Mouse (Mus musculus) forebrain, embryonic 16.5 days (tissue): ENCODE measurements around the gene 4930583I09Rik. TPM values are rescaled to one million over a fixed set of nuclear protein-coding genes. Genes with fewer than 3 reads are reported as not detected.

Source experiments
- polyA plus RNA-seq: library from polyadenylated mRNA; unstranded; fragments of >200 nt; fragmentation: Nextera tagmentation; extraction: Ambion mirVana; gene quantifications from 2 replicates; pipeline ENCODE4 v1.2.1, GENCODE M21; 2015

The 4930583I09Rik gene
- polyA plus RNA-seq, 1 experiment from 2014 or later, result not detected

Other genes starting within 250 kb of the 4930583I09Rik start
- 3.9 and 4.4 TPM in 2 replicates for gene Man2a1, start 235.3 kb downstream of the 4930583I09Rik start, polyA plus RNA-seq